ENCODE assay signal across 9 mouse cellular contexts in genomic region chr2:29559955-29560354, GRCm38 (mm10).
"Had no signal": no experiment of that assay in that cellular context is flagged by ENCODE, and none has a peak within 500 bp of the region (broad histone marks: within the 10 kb centered on the region; RNA-seq: fewer than 3 reads in every experiment).

No protein-coding gene starts in this region.

- DNase-seq: kidney, postnatal 25 days; layer of hippocampus, adult 9-11 months; liver, embryonic 13.5 days; lung, adult 2 months; lung, postnatal 14 days; lung, postnatal 4 days; midbrain, embryonic 14.5 days; thymus, adult 18-20 months; thymus, postnatal 36 days had no signal
